14 mouse cellular contexts compared by ENCODE assay signal in the genomic region with DNA sequence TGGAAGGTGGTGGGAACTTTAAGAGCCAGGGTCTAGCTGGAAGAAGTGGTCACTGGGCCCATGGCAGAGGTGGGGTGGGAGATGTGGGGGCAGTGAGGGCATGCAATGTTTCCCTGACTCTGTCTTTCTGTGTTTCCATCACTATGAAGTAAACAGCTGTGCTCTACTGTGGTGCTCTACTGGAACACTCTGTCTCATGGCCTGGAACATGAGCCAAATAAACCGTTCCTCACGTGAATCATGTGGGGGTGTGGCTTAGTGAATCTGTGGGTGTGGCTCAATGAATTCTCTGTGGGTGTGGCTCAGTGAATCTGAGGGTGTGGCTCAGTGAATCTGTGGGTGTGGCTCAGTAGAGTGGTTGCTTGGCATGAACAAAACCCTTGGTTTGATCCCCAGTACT. TPM values are rescaled to one million over a fixed set of nuclear protein-coding genes. Genes with fewer than 3 reads are reported as not detected.
DNase-seq lines count a peak whose midpoint lies in the region; ATAC-seq lines count a peak whose summit lies in the region.
"Had no signal": no experiment of that assay in that cellular context is flagged by ENCODE, and none has a peak within 500 bp of the region (broad histone marks: within the 10 kb centered on the region; RNA-seq: fewer than 3 reads in every experiment).

No protein-coding gene starts in this region.

- DNase-seq in heart, adult 11 months, result peak; percentile 89
- DNase-seq in heart, postnatal 4 days, result no peak
- peak; percentile 15 to 19 for DNase-seq in B cell, adult 2 months
- peak; percentile 13 for DNase-seq in c-Kit-positive CD71-positive TER-119-positive erythroid progenitor cells, embryonic 14.5 days (ENCODE audit: low spot score)
- no peak for DNase-seq in spleen, adult 12 weeks (ENCODE audit: low spot score)
- no peak for DNase-seq in kidney, postnatal 14 days
- DNase-seq: adrenal gland, postnatal 25 days; cerebellum, adult 8-10 months; forebrain, postnatal 0 days; gastrocnemius, adult 2 months; kidney, postnatal 10 days; liver, embryonic 13.5 days had no signal

- peak; percentile 60; the same call in 1 of the 2 replicates for ATAC-seq in monocyte, adult 5-6 weeks (replicated peaks; ENCODE audit: insufficient number of reproducible peaks, low FRiP score, low TSS enrichment, poor library complexity, severe bottlenecking)
- ATAC-seq: forebrain, postnatal 0 days; midbrain, embryonic 15.5 days had no signal

RNA-seq across cellular contexts. Expression of a gene that starts 42.0 kb away (rescaled TPM):
- 1 to 10 TPM; 3.7 to 5.4 TPM for total RNA-seq in heart, postnatal 4 days (2021)
- total RNA-seq in monocyte, adult 5-6 weeks (2017), result 0.67 to 15.5 TPM (median 4.9 TPM) in 3 replicates

Comparison
In these comparisons a context has a peak if more than half of its experiments do, and no peak if none do; other contexts are left out.
1. DNase-seq: peak in heart, adult 11 months (single experiment), B cell, adult 2 months (2 of 2) and c-Kit-positive CD71-positive TER-119-positive erythroid progenitor cells, embryonic 14.5 days (single experiment); none in heart, postnatal 4 days (single experiment), spleen, adult 12 weeks (single experiment) and kidney, postnatal 14 days (single experiment).